Mouse (Mus musculus): ENCODE results near the gene Pde4a. TPM values are rescaled to one million over a fixed set of nuclear protein-coding genes. Genes with fewer than 3 reads are reported as not detected.

Gene Pde4a
- polyA plus RNA-seq, 1 experiment from 2014 or later: 11.8 TPM

GRCm38 (mm10) chr9:21239465-21239848, 73.9 kb downstream of the Pde4a start:
- peaks cover 18% of the 10 kb centered on the region for H3K27me3 ChIP-seq (ENCODE audit: control insufficient read depth, insufficient read depth, low read length)
- 37% methylated on average over 4 of the region's 4 CpGs for WGBS
- peak overlapping the region; percentile 71 to 85 for H3K4me3 ChIP-seq (ENCODE audit: control insufficient read depth in 1 of 2, insufficient read depth in 1 of 2, low read depth in 1 of 2, low read length in 2 of 2)
- H3K9me3 ChIP-seq (ENCODE audit: control insufficient read depth, low read length): 0 out of 2 replicates have a peak, but pooled peaks cover 2% of the 10 kb centered on the region
- peak overlapping the region; percentile 98 for H3K9ac ChIP-seq (ENCODE audit: low read length)
- peak overlapping the region; percentile 83 for H3K4me2 ChIP-seq (ENCODE audit: low read length)
- H3K27ac ChIP-seq (replicated peaks in 1 of 2; ENCODE audit: control insufficient read depth in 1 of 2, insufficient read depth in 1 of 2, low read depth in 2 of 2, low read length in 2 of 2): peak overlapping the region in 1 of 2 experiments; percentile 96; a peak in 3 of 4 replicates
- H3K36me3 ChIP-seq (ENCODE audit: control insufficient read depth, insufficient read depth, low read length): peaks cover 24% of the 10 kb centered on the region
- ATAC-seq (ENCODE audit: insufficient number of reproducible peaks, insufficient read depth, low FRiP score, low read depth): no peak
- H3K4me1 ChIP-seq (ENCODE audit: control insufficient read depth in 2 of 2, insufficient read depth in 2 of 2, low read length in 2 of 2): peaks cover 9 to 22% of the 10 kb centered on the region in 2 experiments

- Histone ChIP-seq H3K27ac (replicated peaks in 1 of 2; ENCODE audit: control insufficient read depth in 1 of 2, insufficient read depth in 1 of 2, low read depth in 2 of 2, low read length in 2 of 2) (no peak overlapping the region), H3K9ac (ENCODE audit: low read length) (no peak overlapping the region), H3K27me3 (ENCODE audit: control insufficient read depth, insufficient read depth, low read length) (peaks cover 37% of the 10 kb centered on the region), H3K36me3 (ENCODE audit: control insufficient read depth, insufficient read depth, low read length) (peaks cover 7% of the 10 kb centered on the region), H3K4me3 (ENCODE audit: control insufficient read depth in 1 of 2, insufficient read depth in 1 of 2, low read depth in 1 of 2, low read length in 2 of 2) (no peak overlapping the region), H3K4me1 (ENCODE audit: control insufficient read depth in 2 of 2, insufficient read depth in 2 of 2, low read length in 2 of 2) (peaks cover 9 to 25% of the 10 kb centered on the region in 2 experiments), H3K9me3 (ENCODE audit: control insufficient read depth, low read length) (0 out of 2 replicates have a peak, but pooled peaks cover 2% of the 10 kb centered on the region), H3K4me2 (ENCODE audit: low read length) (no peak overlapping the region)
- ATAC-seq (ENCODE audit: insufficient number of reproducible peaks, insufficient read depth, low FRiP score, low read depth): no peak
- 10% methylated on average over 11 of the region's 11 CpGs for WGBS
These were observed 75.8 kb downstream of the Pde4a start for GRCm38 (mm10) chr9:21241343-21241742.

GRCm38 (mm10) chr9:21243826-21244427, 78.4 kb downstream of the Pde4a start:
- H3K9me3 ChIP-seq (ENCODE audit: control insufficient read depth, low read length): 0 out of 2 replicates have a peak, but pooled peaks cover 2% of the 10 kb centered on the region
- no peak for ATAC-seq (ENCODE audit: insufficient number of reproducible peaks, insufficient read depth, low FRiP score, low read depth)

GRCm38 (mm10) chr9:21244428-21245112, 79.1 kb downstream of the Pde4a start:
- H3K27me3 ChIP-seq (ENCODE audit: control insufficient read depth, insufficient read depth, low read length): peaks cover 65% of the 10 kb centered on the region
- peak; percentile 37; the same call in 1 of the 2 replicates for ATAC-seq (ENCODE audit: insufficient number of reproducible peaks, insufficient read depth, low FRiP score, low read depth)
- H3K4me3 ChIP-seq (ENCODE audit: control insufficient read depth in 1 of 2, insufficient read depth in 1 of 2, low read depth in 1 of 2, low read length in 2 of 2): peak overlapping the region; percentile 39 to 52
- H3K9ac ChIP-seq (ENCODE audit: low read length): peak overlapping the region; percentile 58
- H3K4me2 ChIP-seq (ENCODE audit: low read length): peak overlapping the region; percentile 95
- 0 out of 2 replicates have a peak, but pooled peaks cover 2% of the 10 kb centered on the region for H3K9me3 ChIP-seq (ENCODE audit: control insufficient read depth, low read length)
- no peaks in the 10 kb centered on the region for H3K36me3 ChIP-seq (ENCODE audit: control insufficient read depth, insufficient read depth, low read length)
- H3K27ac ChIP-seq (replicated peaks in 1 of 2; ENCODE audit: control insufficient read depth in 1 of 2, insufficient read depth in 1 of 2, low read depth in 2 of 2, low read length in 2 of 2): no peak overlapping the region
- under 1% methylated on average over 72 of the region's 72 CpGs for WGBS
- peaks cover 1 to 15% of the 10 kb centered on the region in 2 experiments; a peak in 2 of 4 replicates for H3K4me1 ChIP-seq (ENCODE audit: control insufficient read depth in 2 of 2, insufficient read depth in 2 of 2, low read length in 2 of 2)

More at GRCm38 (mm10) chr9:21243826-21244427, 78.4 kb downstream of the Pde4a start:
- Histone ChIP-seq H3K4me3 (ENCODE audit: control insufficient read depth in 1 of 2, insufficient read depth in 1 of 2, low read depth in 1 of 2, low read length in 2 of 2) (peak overlapping the region; percentile 39 to 52), H3K9ac (ENCODE audit: low read length) (peak overlapping the region; percentile 58), H3K4me2 (ENCODE audit: low read length) (peak overlapping the region; percentile 95), H3K36me3 (ENCODE audit: control insufficient read depth, insufficient read depth, low read length) (no peaks in the 10 kb centered on the region), H3K27me3 (ENCODE audit: control insufficient read depth, insufficient read depth, low read length) (peaks cover 58% of the 10 kb centered on the region), H3K27ac (replicated peaks in 1 of 2; ENCODE audit: control insufficient read depth in 1 of 2, insufficient read depth in 1 of 2, low read depth in 2 of 2, low read length in 2 of 2) (no peak overlapping the region), H3K4me1 (ENCODE audit: control insufficient read depth in 2 of 2, insufficient read depth in 2 of 2, low read length in 2 of 2) (peaks cover 2 to 15% of the 10 kb centered on the region in 2 experiments; a peak in 2 of 4 replicates)
- 5% methylated on average over 42 of the region's 42 CpGs for WGBS

GRCm38 (mm10) chr9:21245113-21245487, 79.6 kb downstream of the Pde4a start:
- peaks cover 70% of the 10 kb centered on the region for H3K27me3 ChIP-seq (ENCODE audit: control insufficient read depth, insufficient read depth, low read length)
- ATAC-seq (ENCODE audit: insufficient number of reproducible peaks, insufficient read depth, low FRiP score, low read depth): peak; percentile 5; the same call in 1 of the 2 replicates
- H3K4me2 ChIP-seq (ENCODE audit: low read length): peak overlapping the region; percentile 95
- peak overlapping the region; percentile 39 to 52 for H3K4me3 ChIP-seq (ENCODE audit: control insufficient read depth in 1 of 2, insufficient read depth in 1 of 2, low read depth in 1 of 2, low read length in 2 of 2)
- H3K36me3 ChIP-seq (ENCODE audit: control insufficient read depth, insufficient read depth, low read length): no peaks in the 10 kb centered on the region
- 0 out of 2 replicates have a peak, but pooled peaks cover 2% of the 10 kb centered on the region for H3K9me3 ChIP-seq (ENCODE audit: control insufficient read depth, low read length)
- peak overlapping the region; percentile 58 for H3K9ac ChIP-seq (ENCODE audit: low read length)
- no peak overlapping the region for H3K27ac ChIP-seq (replicated peaks in 1 of 2; ENCODE audit: control insufficient read depth in 1 of 2, insufficient read depth in 1 of 2, low read depth in 2 of 2, low read length in 2 of 2)
- 2% methylated on average over 16 of the region's 16 CpGs for WGBS
- H3K4me1 ChIP-seq (ENCODE audit: control insufficient read depth in 2 of 2, insufficient read depth in 2 of 2, low read length in 2 of 2): peaks cover 0 to 18% of the 10 kb centered on the region in 2 experiments; a peak in 2 of 4 replicates

- Histone ChIP-seq H3K9me3 (ENCODE audit: control insufficient read depth, low read length) (0 out of 2 replicates have a peak, but pooled peaks cover 2% of the 10 kb centered on the region), H3K27me3 (ENCODE audit: control insufficient read depth, insufficient read depth, low read length) (peaks cover 82% of the 10 kb centered on the region), H3K4me1 (ENCODE audit: control insufficient read depth in 2 of 2, insufficient read depth in 2 of 2, low read length in 2 of 2) (peaks cover 0 to 19% of the 10 kb centered on the region in 2 experiments; a peak in 2 of 4 replicates), H3K36me3 (ENCODE audit: control insufficient read depth, insufficient read depth, low read length) (no peaks in the 10 kb centered on the region), H3K27ac (replicated peaks in 1 of 2; ENCODE audit: control insufficient read depth in 1 of 2, insufficient read depth in 1 of 2, low read depth in 2 of 2, low read length in 2 of 2) (no peak overlapping the region), H3K4me3 (ENCODE audit: control insufficient read depth in 1 of 2, insufficient read depth in 1 of 2, low read depth in 1 of 2, low read length in 2 of 2) (no peak overlapping the region), H3K4me2 (ENCODE audit: low read length) (no peak overlapping the region), H3K9ac (ENCODE audit: low read length) (no peak overlapping the region)
- 90% methylated on average over 1 of the region's 1 CpGs for WGBS
- no peak for ATAC-seq (ENCODE audit: insufficient number of reproducible peaks, insufficient read depth, low FRiP score, low read depth)
These were observed 80.8 kb downstream of the Pde4a start for GRCm38 (mm10) chr9:21246342-21246741.

- Histone ChIP-seq H3K4me2 (ENCODE audit: low read length) (peak within 1 kb of the TSS; percentile 64), H3K4me3 (ENCODE audit: control insufficient read depth in 1 of 2, insufficient read depth in 1 of 2, low read depth in 1 of 2, low read length in 2 of 2) (peak within 1 kb of the TSS; percentile 26 to 37; a peak in 3 of 4 replicates), H3K4me1 (ENCODE audit: control insufficient read depth in 2 of 2, insufficient read depth in 2 of 2, low read length in 2 of 2) (peaks cover 0 to 19% of the 10 kb centered on the region in 2 experiments; a peak in 2 of 4 replicates), H3K27me3 (ENCODE audit: control insufficient read depth, insufficient read depth, low read length) (peaks cover 81% of the 10 kb centered on the region), H3K9ac (ENCODE audit: low read length) (peak within 1 kb of the TSS; percentile 21; the same call in 1 of the 2 replicates), H3K27ac (replicated peaks in 1 of 2; ENCODE audit: control insufficient read depth in 1 of 2, insufficient read depth in 1 of 2, low read depth in 2 of 2, low read length in 2 of 2) (no peak within 1 kb of the TSS), H3K36me3 (ENCODE audit: control insufficient read depth, insufficient read depth, low read length) (no peaks in the 10 kb centered on the region), H3K9me3 (ENCODE audit: control insufficient read depth, low read length) (no peaks in the 10 kb centered on the region)
- no peak for ATAC-seq (ENCODE audit: insufficient number of reproducible peaks, insufficient read depth, low FRiP score, low read depth)
- WGBS: 1% methylated on average over 30 of the region's 30 CpGs
These were observed 82.8 kb downstream of the Pde4a start, which contains the start of gene S1pr5 for GRCm38 (mm10) chr9:21248326-21248725. S1pr5 (minus strand) TSS chr9:21248443.

Measured in heart, embryonic 14.5 days (tissue).